Mouse (Mus musculus) thymus, postnatal 0 days (tissue): ENCODE measurements around the gene Olfr839-ps1. TPM values are rescaled to one million over a fixed set of nuclear protein-coding genes. Genes with fewer than 3 reads are reported as not detected.

Source experiments
- DNase-seq: peaks from one replicate; pipeline ENCODE4 v3.0.0-alpha.2; 2015; ENCODE audit warnings: low spot score
- polyA plus RNA-seq: library from polyadenylated mRNA; unstranded; fragments of >200 nt; fragmentation: Nextera tagmentation; extraction: Ambion mirVana; gene quantifications from 2 replicates; pipeline ENCODE4 v1.2.1, GENCODE M21; 2015

Gene Olfr839-ps1
- polyA plus RNA-seq: not detected in 2 replicates

DNA sequence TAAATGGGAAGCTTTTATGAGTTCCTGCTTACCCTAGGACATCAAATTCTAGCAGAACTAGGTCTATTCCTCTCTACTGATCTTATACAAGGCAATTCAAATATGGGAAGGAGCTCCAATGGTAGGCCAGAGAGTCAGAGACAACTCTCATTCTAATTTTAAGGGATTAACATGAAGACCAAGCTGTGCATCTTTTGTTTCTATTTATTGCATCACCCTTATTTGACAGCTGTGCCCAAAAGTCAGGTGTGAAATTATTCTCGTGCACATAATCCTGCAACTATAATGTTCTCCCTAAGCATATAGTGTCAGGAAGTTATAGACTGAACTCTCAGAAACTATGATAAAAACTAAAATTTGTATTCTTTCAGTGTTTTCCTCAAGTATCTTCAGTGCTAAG is at the start of gene Olfr839-ps1:
Olfr839-ps1 (minus strand) TSS at position 101 of the 400 bp plus-strand sequence.
- DNase-seq: no peak

DNA sequence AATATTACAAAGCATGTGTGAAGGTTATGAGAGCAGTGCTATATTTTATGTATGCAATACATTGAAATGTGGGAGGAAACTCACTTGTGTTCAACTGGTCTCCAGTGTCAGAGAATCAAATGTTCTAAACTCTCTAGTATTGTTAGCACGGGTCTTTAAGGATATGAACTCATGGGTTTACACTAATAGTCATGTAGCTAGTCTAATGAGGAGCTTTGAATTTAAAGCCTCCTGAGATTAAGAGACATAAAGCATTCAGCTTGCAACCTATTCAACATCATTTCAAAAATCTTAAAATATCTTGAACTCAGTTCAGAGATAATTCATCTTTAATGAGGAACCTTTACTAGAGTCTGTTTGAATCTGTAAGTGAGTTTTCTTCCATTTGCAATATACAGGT is 41.1 kb downstream of the Olfr839-ps1 start, which contains the start of gene Olfr837:
Olfr837 (plus strand) TSS at position 301 of the 400 bp plus-strand sequence.
- DNase-seq: no peak

DNA sequence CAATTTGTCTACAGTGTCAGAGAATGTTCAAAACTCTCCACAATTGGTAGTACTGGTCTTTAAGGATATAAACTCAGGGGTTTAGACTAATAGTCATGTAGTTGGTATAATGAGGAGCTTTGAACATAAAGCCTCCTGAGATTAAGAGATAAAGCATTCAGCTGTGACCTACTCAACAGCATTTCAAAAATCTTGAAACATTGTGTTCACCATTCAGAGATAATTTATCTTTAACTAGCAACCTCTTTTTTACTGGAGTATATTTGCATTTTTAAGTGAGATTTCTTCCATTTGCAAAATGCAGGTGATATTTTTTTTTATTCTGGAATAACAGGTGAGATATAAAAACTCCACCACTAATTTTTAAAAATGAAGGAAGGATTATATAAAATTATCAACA is 57.0 kb downstream of the Olfr839-ps1 start, which contains the start of gene Olfr836:
Olfr836 (plus strand) TSS at position 301 of the 400 bp plus-strand sequence.
- no peak for DNase-seq

Other genes with a start within 250 kb of the Olfr839-ps1 start
- gene Olfr832, start 240.2 kb downstream of the Olfr839-ps1 start, polyA plus RNA-seq: not detected in 2 replicates
- gene Olfr834, start 189.3 kb downstream of the Olfr839-ps1 start, polyA plus RNA-seq: not detected in 2 replicates
- not detected in 2 replicates for gene Olfr835, start 144.6 kb downstream of the Olfr839-ps1 start, polyA plus RNA-seq
- not detected in 2 replicates for gene Olfr836, start 56.9 kb downstream of the Olfr839-ps1 start, polyA plus RNA-seq
- gene Olfr837, start 41.0 kb downstream of the Olfr839-ps1 start, polyA plus RNA-seq: not detected in 2 replicates
- not detected in 2 replicates for gene Olfr843, start 74.7 kb upstream of the Olfr839-ps1 start, polyA plus RNA-seq
- not detected in 2 replicates for gene Olfr844, start 139.0 kb upstream of the Olfr839-ps1 start, polyA plus RNA-seq
- not detected in 2 replicates for gene Olfr845, start 159.1 kb upstream of the Olfr839-ps1 start, polyA plus RNA-seq
- gene Olfr846, start 186.7 kb upstream of the Olfr839-ps1 start, polyA plus RNA-seq: not detected in 2 replicates
- gene Olfr847, start 201.4 kb upstream of the Olfr839-ps1 start, polyA plus RNA-seq: not detected in 2 replicates